Mouse (Mus musculus) natural killer cell, adult 2 months (primary cell): Measurements from ENCODE around the gene Gm20388.

Experiments used
- DNase-seq, 2 experiments: peaks; one replicate each; pipeline ENCODE4 v3.0.0; 2022; ENCODE audit warnings: low spot score in 2 of 2

The Gm20388 gene

DNA sequence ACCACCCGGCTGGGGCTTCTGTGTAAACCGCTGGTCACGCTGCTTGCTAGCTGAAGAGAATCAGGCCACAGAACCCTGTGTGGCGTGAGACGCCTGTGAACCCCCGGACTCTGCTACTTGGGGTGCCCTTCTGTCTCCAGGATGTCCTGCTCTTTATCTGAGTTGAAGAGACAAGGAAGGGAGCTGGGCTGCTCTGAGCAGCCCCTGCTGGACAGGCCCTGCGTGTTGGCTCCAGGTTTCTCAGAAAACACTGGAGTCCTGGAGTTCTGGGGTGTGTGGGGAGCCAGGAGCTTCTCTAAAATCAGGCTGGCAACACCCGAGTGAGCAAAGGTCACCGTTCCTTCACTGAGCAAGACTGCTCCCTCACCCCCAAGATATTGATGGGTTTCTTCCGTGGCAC lies 971.0 kb downstream of the Gm20388 start:
- DNase-seq, result no peak

DNA sequence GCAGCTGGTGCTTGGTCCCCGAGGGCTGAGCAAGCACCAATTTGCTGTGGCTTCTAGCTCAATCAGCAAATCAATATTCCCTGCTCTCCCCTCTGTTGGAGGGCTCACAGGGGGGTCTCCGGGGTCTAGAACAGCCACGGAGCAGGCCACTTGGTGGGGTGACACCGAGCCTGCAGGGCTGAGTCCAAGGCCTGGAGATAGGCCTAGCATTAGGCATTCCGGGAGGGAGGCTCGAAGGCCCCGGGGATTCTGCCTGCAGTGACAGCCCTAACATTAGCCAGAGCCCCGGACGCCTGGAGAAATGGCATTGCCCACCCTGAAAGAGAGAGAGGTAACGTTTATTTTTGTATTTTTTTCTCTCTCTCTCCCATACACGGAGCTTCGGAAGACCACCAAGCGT lies 972.0 kb downstream of the Gm20388 start:
- no peak for DNase-seq

DNA sequence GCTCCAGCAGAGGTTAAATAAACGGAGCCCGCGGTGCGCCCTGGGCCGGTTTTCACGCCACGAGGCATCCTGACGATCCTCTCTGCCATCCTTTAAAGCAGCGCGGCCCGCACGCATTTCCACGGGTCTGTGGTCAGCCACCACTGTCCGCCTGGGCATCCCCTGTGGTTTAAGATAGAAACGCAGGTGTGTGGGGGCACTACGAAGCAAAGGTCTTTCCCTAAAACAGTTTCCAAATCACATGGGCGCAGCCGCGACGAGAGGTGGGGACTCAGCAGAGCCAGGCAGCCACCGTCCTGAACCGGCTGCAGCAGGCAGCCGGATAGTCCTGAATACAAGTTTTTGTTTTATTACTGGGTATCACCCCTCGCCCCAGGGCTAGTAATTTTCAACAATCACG lies 972.7 kb downstream of the Gm20388 start:
- DNase-seq, result no peak

DNA sequence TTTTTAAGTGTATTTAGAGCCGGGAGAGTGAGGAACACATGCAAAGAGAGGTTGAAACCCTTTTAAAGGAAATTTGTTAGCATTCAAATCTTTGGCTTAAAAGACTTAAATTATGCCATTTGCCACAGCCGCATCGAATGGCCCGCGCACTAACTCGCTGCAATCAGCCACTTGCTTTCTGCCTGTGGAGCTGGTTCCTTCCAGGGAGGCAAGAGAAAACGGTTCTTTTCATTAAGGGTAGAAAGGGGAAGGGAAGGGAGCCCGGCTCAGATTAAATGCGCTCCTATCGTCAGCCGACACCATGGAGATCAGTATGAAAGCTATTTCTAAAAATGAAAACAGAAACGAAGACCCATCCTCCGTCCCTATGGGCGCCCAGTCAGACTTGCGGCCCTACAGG lies 973.2 kb downstream of the Gm20388 start:
- no peak for DNase-seq

DNA sequence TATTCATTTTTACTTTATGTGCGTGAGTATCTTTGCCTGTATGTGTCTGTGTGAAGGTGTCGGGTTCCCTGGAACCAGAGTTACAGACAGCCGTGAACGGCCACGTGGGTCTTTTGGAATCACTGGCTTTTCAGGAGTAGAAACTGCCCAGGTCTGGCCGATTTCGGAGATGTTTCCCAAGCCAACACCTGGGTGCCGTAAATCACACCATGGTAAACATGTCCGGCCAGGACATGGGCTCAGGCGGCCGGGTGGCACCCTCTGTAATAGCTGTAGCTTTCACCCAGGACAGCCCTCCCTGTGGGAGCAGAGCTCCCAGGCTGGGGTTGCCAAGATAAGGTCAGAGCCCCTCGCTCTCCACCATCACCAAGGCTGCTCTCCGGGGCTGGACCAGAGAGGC lies 974.2 kb downstream of the Gm20388 start:
- no peak for DNase-seq

DNA sequence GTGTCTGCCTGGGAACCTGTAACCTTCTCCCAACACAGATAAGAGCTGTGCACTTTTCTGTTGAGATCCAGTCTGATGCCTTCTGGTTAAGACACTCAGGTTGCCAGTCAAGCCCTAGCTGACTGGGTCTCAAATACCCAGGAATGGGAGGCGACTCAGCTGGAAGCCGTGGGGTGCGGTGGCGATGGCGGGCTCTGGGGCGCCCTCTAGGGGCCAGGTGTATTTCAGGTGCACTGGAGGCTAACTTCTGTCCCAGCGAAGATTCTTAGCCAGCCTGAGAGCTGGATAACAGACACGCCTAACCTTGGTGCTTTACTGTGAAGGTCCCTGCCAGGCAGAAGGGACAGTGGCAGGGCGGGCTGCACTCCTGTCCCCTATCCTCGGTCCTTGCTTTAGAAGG lies 976.6 kb downstream of the Gm20388 start:
- DNase-seq, result peak in 1 of 2 experiments; percentile 18

DNA sequence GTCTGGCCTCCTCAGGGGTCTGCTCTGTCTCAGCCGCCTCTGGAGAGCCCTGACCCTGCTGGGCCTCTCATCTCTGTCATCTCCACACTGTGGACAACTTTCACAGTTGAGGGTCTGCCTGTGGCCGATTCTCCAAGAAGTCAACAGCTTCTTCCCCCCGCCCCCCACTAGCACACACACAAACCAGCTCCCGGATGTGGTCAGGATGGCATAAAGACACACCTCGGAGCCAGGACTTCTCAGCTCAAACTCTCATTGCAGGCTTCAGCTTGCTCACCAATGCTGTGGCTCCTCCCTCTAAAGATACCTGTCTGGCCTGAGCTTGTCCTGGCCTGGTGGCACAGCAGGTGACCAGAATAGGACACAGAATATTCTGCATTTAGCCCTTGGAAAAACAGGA lies 977.4 kb downstream of the Gm20388 start:
- peak; percentile 44 to 64 for DNase-seq

DNA sequence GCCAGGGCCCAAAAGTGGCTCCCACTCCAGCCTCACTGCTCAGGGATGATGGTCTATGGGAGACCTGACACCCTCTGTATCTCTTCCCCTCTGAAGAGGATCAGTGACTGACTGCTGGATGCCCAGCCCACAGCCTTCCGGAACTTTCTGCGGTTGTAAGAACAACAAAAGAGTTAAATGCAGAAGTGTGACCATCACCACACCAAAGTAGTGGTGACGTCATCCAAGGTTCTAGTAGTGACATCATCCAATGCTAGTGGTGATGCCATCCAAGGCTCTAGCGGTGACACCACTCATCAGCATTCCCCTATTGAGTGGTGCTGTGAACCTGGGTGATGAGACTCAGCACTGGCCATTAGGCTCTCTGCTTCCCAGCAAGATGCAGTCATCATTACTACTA lies 978.5 kb downstream of the Gm20388 start:
- peak; percentile 40 to 62 for DNase-seq

DNA sequence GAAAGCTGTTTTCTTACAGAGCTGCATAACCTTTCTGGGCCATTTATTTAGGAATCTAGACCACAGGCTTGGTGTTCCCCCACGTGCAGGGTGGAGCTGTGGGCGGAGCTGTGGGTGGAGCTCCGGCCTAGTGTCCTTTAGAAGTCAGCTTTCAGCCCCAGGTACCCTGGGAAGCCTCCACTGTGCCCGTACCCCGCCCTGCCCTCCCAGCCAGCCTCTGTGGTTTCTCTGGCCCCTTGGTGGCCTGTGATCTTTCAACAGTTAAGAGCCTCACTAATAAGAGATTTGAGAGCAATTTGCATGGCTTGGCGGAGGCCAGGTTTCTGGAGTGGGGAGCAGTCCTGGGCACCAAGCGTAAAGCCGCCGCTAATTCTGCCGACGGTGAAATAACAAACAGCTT lies 979.4 kb downstream of the Gm20388 start:
- DNase-seq, result no peak

DNA sequence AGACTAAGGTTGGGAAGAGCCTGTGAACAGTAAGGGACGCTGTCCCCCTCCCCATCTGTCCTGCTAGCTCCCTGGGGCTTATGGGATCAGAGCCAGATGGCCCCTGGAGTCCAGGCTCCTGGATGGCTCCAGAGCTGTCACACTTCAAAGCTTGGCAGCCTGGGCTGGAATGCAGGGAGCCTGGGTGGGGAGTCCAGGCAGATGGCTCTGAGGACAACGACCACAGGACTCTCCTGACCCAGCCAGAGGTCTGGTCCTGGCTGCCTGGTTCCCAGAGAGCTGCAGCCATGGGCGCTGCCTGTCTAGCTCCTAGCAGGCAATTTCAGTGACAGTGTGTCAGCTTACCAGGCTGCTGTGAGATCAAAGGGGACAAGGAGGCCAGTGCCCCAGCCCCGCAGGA lies 984.4 kb downstream of the Gm20388 start:
- DNase-seq, result peak in 1 of 2 experiments; percentile 8

DNA sequence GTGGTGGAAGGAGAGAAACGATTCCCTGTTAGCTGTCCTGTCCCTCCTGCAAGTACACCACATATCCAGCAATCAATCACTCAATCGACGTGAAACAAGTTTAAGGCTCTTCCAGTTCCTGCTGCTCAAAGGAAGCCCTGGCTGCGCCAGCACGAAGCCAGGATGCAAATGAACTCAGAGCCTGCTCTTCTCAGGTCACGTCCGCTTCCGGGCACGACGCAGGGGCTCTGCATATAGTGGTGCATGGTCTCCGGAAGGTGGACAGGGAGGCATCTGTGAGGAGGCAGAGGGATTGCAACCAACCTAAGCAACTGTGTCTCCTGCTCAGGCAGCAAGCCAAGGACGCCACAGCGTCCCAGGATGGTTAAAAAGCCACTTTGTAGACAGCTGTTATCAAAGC lies 985.0 kb downstream of the Gm20388 start:
- DNase-seq, result no peak

DNA sequence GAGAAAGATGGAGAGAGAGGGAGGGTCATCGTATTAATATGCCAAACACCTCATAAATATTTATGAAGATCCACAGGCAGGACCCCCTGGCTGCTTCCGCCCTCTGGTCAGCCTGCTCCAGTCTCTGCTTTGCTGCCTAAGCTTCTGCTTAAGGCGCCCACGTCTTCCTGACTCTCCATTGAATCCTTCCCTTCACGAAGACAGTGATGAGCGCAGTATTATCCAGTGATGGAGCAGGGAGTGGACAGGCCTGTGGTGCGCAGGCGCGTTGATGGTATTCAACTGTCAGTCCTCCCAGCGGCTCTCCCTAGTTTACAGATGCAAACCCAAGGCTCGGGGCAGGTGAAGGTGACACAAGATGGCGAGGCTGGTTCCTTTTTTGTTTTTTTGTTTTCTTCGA lies 985.6 kb downstream of the Gm20388 start:
- no peak for DNase-seq

DNA sequence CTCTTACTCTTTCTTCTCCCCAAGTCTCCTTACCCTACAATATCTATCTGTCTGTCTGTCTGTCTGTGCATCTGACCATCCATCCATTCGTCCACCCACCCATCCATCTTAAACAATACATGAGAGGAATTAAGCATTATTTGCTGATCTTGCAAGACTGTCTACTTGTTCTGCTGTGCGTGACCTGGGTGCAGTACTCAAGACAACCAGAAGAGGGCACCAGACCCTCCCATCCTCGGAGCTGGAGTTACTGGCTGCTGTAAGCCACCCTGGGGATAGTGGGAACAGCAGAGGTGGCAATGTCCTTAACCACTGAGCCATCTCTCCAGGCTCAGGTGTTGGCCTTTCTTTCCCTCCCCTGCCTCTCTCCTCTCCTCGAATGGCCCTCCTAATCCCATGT lies 987.4 kb downstream of the Gm20388 start:
- DNase-seq, result peak in 1 of 2 experiments; percentile 23

DNA sequence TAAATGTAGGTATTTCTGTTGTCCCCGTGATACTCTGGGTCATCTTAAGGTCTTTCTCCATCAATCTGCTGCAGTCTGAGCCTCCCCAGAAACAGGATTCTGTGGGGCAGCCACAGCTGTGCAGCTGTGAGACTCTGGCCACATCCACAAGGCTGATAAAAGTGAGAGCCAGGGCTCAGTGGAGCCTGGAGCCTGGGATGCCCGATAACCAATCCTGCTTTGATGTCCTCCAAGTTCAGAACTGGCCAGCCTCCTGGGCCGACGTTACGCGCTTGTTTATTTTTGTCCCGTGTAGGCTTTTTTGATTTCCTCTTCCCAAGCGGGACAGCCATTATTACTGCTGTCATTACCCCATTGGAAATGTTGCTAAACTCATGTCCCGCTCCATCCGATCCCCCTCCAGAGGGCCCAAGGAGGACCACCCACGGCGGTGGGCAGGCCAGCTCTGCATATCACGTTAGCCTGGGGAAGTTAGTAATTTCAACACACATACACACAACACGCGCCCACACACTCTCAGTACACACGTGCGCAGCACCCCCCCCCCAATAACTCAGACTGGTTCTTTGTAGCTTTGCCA lies 988.3 kb downstream of the Gm20388 start:
- DNase-seq, result no peak

DNA sequence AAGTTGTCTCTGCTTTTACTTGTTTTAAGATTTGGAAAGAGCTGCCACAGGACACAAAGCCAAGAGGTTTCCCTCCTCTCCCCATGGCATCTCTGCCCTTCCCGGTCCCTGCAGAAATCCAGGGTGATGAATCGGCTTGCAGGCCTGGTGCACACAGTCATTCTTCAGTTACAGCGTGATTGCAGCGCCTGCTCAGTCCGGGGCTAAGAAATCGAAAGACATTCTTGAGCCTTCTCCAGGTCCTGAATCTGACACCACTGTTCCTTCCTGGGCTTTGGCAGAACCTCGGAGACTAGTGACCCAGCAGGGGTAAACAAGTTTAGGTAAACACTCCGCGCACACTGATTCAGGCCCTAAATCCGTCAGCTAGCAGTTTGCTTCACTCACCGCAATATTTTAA lies 991.7 kb downstream of the Gm20388 start:
- DNase-seq, result no peak

DNA sequence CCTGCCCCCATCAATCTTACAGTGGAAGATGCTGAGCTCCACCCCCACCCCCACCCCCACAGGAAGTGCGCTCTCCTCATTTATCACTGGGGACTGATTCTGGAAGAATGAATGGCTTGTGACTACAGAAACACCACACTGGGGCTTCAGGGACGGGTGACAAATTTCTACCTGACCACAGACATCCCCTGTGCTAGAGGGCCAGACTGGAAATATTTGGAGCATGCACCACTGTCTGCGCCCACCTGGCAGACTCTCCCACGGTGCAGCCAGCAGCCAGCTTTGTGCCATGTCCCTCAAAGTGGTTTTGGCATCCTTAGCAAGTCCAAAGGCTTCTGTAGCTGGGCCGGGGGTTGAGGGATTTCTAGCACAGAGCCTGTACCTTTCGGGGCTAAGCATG lies 997.0 kb downstream of the Gm20388 start:
- no peak for DNase-seq

DNA sequence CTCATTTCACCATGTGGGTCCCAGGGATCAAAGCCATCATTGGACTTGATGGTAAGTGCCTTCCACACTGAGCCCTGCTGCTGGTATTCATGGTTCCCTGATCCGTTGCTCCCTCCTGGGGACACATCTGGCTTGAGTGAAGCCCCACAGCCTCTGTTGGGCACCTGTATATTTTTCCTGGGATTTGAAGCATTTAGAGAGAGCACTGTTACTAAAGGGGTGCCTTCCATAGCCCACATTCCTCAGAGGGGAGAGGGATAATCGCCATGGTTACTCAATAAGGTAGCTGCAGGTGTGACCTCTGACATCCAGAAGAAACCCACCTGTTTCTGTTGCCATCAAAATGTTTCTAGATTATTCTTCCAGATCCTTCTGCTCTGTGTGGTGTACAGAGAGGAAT lies 1000.3 kb downstream of the Gm20388 start:
- no peak for DNase-seq

DNA sequence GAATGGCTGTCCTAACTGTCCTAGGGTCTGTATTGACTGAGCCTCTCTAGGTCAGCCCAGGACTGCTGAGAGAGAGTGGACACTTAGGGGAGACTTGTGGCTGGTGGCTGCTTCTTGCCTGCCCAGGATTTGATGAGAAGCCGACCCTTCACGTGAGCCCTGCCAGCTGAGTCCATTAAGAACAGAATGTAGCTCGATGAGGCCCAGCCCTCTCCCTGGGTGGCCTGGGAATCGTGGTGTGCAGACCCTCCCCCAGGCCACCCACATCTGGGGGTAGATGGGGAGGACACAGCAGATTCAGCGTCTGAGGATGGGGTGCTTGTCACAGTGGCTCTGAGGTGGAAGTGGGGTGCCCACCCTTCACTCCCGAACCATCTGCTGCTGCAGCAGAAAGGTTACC lies 1001.8 kb downstream of the Gm20388 start:
- no peak for DNase-seq

DNA sequence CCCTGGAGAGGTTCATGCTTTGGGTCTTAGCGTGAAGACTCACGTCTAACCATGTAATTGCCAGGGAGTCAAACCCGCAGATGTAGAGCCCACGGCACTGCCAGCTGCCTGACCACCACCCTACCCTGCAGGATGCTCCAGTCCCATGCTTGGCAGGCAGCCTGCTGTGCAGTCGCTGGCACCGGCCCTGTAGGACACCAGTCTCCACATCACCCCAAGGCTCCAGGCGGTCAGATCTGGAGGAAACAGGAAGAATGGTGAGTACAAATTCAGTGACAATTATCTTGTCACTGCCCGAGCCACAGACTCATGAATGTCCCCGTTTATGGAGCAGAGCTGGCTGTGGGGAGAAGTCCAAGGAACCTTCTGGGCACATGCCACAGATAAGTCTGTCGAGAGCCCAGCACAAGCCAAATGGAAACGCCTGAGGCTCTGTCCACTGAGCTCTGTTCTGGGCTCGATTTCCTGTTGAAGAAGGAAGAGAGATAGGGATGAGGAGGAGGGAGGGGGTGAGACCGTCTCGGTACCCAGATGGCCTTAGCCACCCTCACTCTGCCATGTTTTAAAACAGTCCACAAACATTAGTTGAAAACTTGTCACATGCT lies 1006.3 kb downstream of the Gm20388 start:
- no peak for DNase-seq

DNA sequence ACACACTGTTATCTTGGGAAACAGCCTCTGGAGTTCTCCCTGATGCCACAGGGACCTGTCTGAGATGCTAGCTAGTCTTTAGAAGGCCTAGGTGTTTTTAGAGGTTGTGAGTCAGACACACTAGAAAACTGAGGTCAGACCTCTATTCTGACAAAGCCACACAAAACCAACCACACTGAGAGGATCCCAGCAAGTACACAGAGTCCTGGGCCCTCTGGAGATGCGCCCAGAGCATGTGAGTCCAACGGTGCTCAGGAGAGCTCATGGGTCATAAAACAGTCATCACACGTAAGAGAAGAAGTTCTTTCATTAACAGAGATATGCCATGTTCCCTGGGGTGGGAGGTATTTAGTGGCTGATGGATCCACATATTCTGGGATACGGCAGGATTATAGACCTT lies 1009.9 kb downstream of the Gm20388 start:
- no peak for DNase-seq

DNA sequence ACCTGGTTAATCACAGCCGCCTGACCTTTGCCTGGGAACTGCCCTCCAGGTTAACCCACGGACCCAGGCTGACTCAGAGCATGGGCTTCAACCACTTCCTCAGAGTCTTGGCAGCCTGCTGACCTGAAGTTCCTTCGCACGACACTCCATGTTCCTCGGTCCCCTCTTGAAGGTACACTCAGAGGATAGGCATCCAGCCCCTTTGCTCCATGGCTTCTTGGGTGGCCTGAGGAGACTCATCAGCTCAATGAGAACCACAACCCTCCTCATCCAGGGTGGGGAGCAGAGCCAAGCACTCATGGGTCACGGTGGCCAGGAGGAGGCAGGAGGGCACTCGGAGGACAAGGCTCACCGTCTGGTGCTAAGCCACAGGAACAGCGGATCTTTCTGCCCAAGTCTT lies 1015.6 kb downstream of the Gm20388 start:
- DNase-seq, result no peak

DNA sequence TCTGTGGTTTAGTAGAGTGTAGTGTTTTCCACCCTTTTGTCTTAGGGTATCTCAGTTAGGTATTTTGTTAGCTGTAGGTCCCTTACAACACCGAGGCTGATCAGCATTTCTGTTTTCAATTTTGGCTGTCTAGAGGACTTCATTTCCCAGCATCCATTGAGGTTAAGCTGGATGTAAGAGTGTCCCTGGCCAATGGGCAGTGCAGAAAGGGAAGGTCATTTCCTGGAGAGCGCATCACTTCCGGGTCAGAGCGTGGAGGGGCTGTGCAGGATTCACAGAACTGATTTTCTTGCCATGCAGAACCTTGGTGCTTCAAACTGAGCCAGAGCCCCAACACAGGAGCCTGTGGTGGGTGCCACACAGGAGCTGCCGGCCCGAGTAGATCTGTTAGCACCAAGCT lies 1017.4 kb downstream of the Gm20388 start:
- DNase-seq, result no peak

DNA sequence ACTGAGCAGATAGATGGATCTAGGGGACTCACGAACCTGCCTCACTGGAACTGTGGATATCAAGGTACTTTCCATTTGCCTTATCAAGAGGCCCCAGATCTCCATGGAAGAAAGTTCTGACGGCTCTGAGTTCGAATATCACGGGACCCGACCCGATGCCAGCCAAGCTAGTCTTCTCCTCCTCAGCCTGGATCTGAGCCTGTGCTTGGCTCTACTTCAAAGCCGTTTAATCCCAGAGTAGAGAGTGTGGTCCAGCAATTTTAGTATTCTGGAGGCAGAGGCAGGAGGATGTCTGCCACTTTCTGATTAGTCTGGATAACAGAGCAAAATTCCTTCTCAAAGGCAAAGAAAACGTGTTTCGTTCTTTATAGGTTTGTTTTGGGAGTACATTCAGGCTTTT lies 1024.0 kb downstream of the Gm20388 start:
- DNase-seq, result no peak

DNA sequence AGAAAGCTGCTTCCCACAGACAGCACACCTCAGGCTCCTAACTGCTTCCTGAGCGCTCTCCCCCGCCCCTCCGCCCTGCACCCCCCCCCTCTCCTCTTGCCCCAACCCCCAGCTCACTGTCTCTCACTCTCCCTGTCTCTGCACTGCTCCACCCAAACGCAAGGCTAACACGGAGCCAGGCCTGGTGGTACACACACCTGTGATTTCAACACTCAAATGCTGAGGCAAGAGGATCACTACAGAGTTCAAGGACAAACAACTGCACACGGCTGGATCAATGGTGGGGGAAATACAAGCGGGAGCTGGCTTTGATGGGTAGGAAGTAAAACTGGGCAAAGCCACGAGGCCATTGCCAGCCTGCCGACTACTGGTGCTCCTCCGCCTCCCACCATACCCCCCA lies 1026.0 kb downstream of the Gm20388 start:
- no peak for DNase-seq
